Mouse (Mus musculus): ENCODE results near the gene Myo15b. TPM values are rescaled to one million over a fixed set of nuclear protein-coding genes. Genes with fewer than 3 reads are reported as not detected.
"Not testable (repeated sequence)": the region's sequence is repeated elsewhere in the genome, so short reads cannot be mapped to it uniquely, and the experiment has no call there.

Gene Myo15b
- polyA plus RNA-seq, 1 experiment from 2014 or later, result 0.10 TPM

DNA sequence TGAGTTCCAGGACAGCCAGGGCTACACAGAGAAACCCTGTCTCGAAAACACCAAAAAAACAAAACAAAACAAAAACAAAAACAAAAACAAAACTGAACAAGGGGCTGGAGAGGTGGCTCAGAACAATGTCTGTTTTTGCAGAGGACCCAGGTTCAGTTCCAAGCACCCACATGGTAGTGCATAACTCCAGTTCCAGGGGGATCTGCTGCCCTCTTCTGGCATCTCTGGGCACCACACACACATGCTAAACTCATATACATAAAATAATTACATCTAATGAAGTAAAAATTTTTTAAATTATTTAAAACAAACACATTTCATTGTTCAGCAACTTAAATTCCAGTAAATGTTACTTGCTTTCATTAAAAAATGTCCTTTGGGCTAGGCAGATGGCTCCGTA is 12.4 kb upstream of the Myo15b start:
- H3K9ac ChIP-seq, result no peak overlapping the region
- H3K27me3 ChIP-seq, result no peaks in the 10 kb centered on the region
- no peaks in the 10 kb centered on the region for H3K9me3 ChIP-seq
- H3K36me3 ChIP-seq, result no peaks in the 10 kb centered on the region
- no peak for ATAC-seq (ENCODE audit: low read depth)
- no peak overlapping the region for H3K27ac ChIP-seq (replicated peaks)
- no peak overlapping the region for H3K4me3 ChIP-seq
- 91% methylated on average over 2 of the region's 2 CpGs for WGBS
- H3K4me2 ChIP-seq, result no peak overlapping the region
- H3K4me1 ChIP-seq (replicated peaks), result no peaks in the 10 kb centered on the region

DNA sequence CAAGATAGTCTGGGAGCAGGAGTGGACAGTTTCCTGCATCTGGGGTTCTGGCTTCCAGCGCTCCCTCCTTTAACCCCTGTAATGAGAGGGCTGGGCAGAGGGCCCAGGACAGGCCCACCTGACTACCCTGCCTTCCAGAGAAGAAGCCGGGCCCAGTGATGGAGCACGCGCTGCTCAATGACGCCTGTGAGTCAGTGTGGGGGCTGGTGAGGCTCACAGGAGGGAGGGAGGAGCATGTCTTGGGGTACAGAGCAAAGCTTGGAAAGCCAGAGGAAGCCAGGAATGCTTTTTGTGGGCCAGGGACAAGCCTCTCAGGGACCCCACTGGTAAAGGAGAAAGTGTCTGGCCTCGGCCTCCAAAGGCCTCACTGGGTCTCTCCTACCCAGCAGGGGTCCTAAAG is 3.5 kb upstream of the Myo15b start:
- Histone ChIP-seq H3K9ac (no peak overlapping the region), H3K27ac (replicated peaks) (no peak overlapping the region), H3K36me3 (no peaks in the 10 kb centered on the region), H3K27me3 (peaks cover 35% of the 10 kb centered on the region), H3K4me1 (replicated peaks) (peaks cover 15% of the 10 kb centered on the region), H3K9me3 (no peaks in the 10 kb centered on the region), H3K4me2 (no peak overlapping the region), H3K4me3 (no peak overlapping the region)
- WGBS, result 83% methylated on average over 6 of the region's 6 CpGs
- no peak for ATAC-seq (ENCODE audit: low read depth)

DNA sequence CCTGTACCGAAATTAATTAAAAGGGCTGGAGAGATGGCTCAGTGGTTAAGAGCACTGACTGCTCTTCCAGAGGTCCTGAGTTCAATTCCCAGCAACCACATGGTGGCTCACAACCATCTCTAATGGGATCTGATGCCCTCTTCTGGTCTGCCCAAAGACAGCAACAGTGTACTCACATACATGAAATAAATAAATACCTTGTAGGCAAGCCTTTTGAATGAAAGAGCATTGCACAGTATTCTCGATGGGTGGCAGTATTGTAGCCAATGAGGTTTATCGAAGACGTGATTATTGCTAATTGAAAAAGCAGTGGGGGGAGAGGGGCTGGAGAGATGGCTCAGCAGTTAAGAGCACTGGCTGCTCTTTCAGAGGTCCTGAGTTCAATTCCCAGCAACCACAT is 1.1 kb upstream of the Myo15b start:
- H3K4me2 ChIP-seq; H3K9me3 ChIP-seq; H3K9ac ChIP-seq; H3K4me3 ChIP-seq; H3K27ac ChIP-seq (replicated peaks); ATAC-seq (ENCODE audit: low read depth); H3K36me3 ChIP-seq: not testable (repeated sequence)
- WGBS, result 92% methylated on average over 4 of the region's 4 CpGs
- peaks cover 19% of the 10 kb centered on the region for H3K4me1 ChIP-seq (replicated peaks)
- peaks cover 59% of the 10 kb centered on the region for H3K27me3 ChIP-seq

GRCm38 (mm10) chr11:115857936-115858335 is 270 bp upstream of the Myo15b start:
- Histone ChIP-seq H3K9me3 (no peaks in the 10 kb centered on the region), H3K4me1 (replicated peaks) (peaks cover 19% of the 10 kb centered on the region), H3K4me2 (peak overlapping the region; percentile 21; the same call in 1 of the 2 replicates), H3K9ac (no peak overlapping the region), H3K4me3 (no peak overlapping the region), H3K27ac (replicated peaks) (no peak overlapping the region), H3K36me3 (no peaks in the 10 kb centered on the region), H3K27me3 (peaks cover 62% of the 10 kb centered on the region)
- 43% methylated on average over 13 of the region's 13 CpGs for WGBS
- ATAC-seq (ENCODE audit: low read depth), result no peak

- Histone ChIP-seq H3K9me3 (no peaks in the 10 kb centered on the region), H3K4me1 (replicated peaks) (peaks cover 19% of the 10 kb centered on the region), H3K4me3 (peak overlapping the region; percentile 34), H3K36me3 (no peaks in the 10 kb centered on the region), H3K27me3 (peaks cover 67% of the 10 kb centered on the region), H3K27ac (replicated peaks) (no peak overlapping the region), H3K4me2 (peak overlapping the region; percentile 55), H3K9ac (0 out of 2 replicates have a peak overlapping the region, but pooled peaks have one; percentile 49)
- ATAC-seq (ENCODE audit: low read depth), result peak; percentile 86
- 1% methylated on average over 73 of the region's 75 CpGs for WGBS
Measured at GRCm38 (mm10) chr11:115859143-115859945, 1.1 kb downstream of the Myo15b start.

DNA sequence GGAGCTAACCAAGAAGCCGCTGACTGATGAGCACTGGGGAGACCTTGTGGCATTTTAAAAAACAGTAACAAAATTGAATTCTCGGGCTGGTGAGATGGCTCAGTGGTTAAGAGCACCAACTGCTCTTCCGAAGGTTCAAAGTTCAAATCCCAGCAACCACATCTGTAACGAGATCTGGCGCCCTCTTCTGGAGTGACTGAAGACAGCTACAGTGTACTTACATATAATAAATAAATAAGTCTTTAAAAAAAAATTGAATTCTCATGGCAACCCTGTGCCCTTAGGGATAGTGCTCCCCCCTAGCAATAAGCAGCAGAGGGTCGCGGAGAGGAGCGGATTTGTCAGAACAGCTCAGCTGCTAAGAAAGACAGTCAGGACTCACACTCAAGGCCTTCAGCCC is 5.7 kb downstream of the Myo15b start:
- no peak overlapping the region for H3K27ac ChIP-seq (replicated peaks)
- peaks cover 12% of the 10 kb centered on the region for H3K4me1 ChIP-seq (replicated peaks)
- H3K27me3 ChIP-seq, result peaks cover 40% of the 10 kb centered on the region
- H3K4me3 ChIP-seq, result no peak overlapping the region
- WGBS, result 88% methylated on average over 8 of the region's 8 CpGs
- H3K36me3 ChIP-seq, result no peaks in the 10 kb centered on the region
- H3K4me2 ChIP-seq, result no peak overlapping the region
- H3K9ac ChIP-seq, result no peak overlapping the region
- H3K9me3 ChIP-seq, result no peaks in the 10 kb centered on the region
- ATAC-seq (ENCODE audit: low read depth), result no peak

DNA sequence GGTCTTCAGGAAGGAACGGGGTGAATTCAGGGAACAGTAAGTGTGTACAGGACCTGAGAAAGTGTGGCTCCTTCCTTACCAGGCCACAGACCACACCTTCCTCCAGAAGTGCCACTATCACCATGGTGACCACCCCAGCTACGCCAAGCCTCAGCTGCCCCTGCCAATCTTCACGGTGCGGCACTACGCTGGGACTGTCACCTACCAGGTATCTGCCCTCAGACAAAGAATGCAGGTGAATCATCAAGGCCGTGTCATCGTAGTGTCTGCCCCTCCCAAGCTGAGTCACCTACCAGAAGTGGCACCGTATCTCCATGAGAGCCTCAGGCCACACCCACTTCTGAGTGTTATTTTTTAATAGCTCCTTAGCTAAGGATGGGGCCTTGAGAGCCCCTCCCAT is 11.2 kb downstream of the Myo15b start:
- ATAC-seq (ENCODE audit: low read depth), result no peak
- Histone ChIP-seq H3K36me3 (no peaks in the 10 kb centered on the region), H3K9me3 (no peaks in the 10 kb centered on the region), H3K4me3 (no peak overlapping the region), H3K27me3 (no peaks in the 10 kb centered on the region), H3K27ac (replicated peaks) (no peak overlapping the region), H3K4me1 (replicated peaks) (no peaks in the 10 kb centered on the region), H3K9ac (no peak overlapping the region), H3K4me2 (no peak overlapping the region)
- 91% methylated on average over 8 of the region's 8 CpGs for WGBS

GRCm38 (mm10) chr11:115872437-115872836 is 14.2 kb downstream of the Myo15b start:
- Histone ChIP-seq H3K36me3 (no peaks in the 10 kb centered on the region), H3K4me2 (no peak overlapping the region), H3K4me1 (replicated peaks) (no peaks in the 10 kb centered on the region), H3K9ac (no peak overlapping the region), H3K9me3 (no peaks in the 10 kb centered on the region), H3K27me3 (no peaks in the 10 kb centered on the region), H3K4me3 (no peak overlapping the region), H3K27ac (replicated peaks) (no peak overlapping the region)
- 75% methylated on average over 4 of the region's 4 CpGs for WGBS
- ATAC-seq (ENCODE audit: low read depth), result no peak

- Histone ChIP-seq H3K36me3 (no peaks in the 10 kb centered on the region), H3K9ac (no peak overlapping the region), H3K9me3 (no peaks in the 10 kb centered on the region), H3K4me1 (replicated peaks) (no peaks in the 10 kb centered on the region), H3K27me3 (no peaks in the 10 kb centered on the region), H3K27ac (replicated peaks) (no peak overlapping the region), H3K4me3 (no peak overlapping the region), H3K4me2 (no peak overlapping the region)
- WGBS, result 90% methylated on average over 3 of the region's 3 CpGs
- ATAC-seq (ENCODE audit: low read depth), result no peak
Measured at GRCm38 (mm10) chr11:115875935-115876334, 17.7 kb downstream of the Myo15b start.

DNA sequence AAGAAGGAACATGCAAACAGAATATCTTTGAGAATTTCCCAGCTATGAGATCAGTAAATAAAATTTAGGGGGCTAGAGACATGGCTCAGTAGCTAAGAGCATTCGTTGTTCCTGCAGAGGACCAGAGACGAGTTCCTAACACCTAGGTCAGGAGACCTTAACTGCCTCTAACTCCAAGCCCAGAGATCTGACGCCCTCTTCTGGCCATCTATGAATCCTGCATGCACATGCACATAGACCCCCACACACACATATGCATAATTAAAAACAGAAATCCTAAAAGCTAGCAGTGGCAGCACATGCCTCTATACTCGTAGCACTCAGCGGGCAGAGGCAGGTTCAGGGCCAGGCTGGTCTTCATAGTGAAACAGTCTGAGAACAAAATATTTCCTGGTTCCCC is 18.2 kb downstream of the Myo15b start:
- WGBS, result 86% methylated on average over 5 of the region's 5 CpGs
- H3K9ac ChIP-seq, result no peak overlapping the region
- H3K9me3 ChIP-seq, result no peaks in the 10 kb centered on the region
- no peak for ATAC-seq (ENCODE audit: low read depth)
- no peaks in the 10 kb centered on the region for H3K27me3 ChIP-seq
- no peaks in the 10 kb centered on the region for H3K36me3 ChIP-seq
- no peak overlapping the region for H3K4me3 ChIP-seq
- H3K4me1 ChIP-seq (replicated peaks), result no peaks in the 10 kb centered on the region
- H3K4me2 ChIP-seq, result no peak overlapping the region
- no peak overlapping the region for H3K27ac ChIP-seq (replicated peaks)

- H3K9me3 ChIP-seq, result no peaks in the 10 kb centered on the region
- WGBS, result 52% methylated on average over 6 of the region's 6 CpGs
- H3K9ac ChIP-seq, result no peak overlapping the region
- no peaks in the 10 kb centered on the region for H3K4me1 ChIP-seq (replicated peaks)
- H3K4me2 ChIP-seq, result no peak overlapping the region
- H3K27ac ChIP-seq (replicated peaks), result no peak overlapping the region
- ATAC-seq (ENCODE audit: low read depth), result no peak
- no peaks in the 10 kb centered on the region for H3K36me3 ChIP-seq
- no peak overlapping the region for H3K4me3 ChIP-seq
- H3K27me3 ChIP-seq, result peaks cover 8% of the 10 kb centered on the region; the same call in 1 of the 2 replicates
Measured at GRCm38 (mm10) chr11:115877174-115877755, 19.1 kb downstream of the Myo15b start.

DNA sequence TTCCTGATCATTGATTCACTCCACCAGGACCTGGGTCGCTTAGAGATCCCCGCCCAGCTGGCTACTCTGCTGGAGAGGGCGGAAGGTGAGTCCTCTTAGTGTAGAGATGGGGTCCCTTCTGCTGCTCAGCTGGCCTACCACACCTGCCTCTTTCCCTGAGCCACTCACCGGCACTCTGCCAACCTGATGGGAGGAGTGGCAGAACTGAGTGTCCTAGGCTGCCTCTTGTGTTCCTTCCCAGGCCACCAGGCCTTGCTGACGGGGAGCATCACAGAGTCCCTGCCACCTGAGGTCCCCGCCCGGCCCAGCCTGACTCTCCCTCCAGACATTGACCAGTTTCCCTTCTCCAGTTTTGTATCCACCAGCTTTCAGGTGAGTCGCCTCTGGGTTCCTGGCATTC is 19.9 kb downstream of the Myo15b start:
- 75% methylated on average over 8 of the region's 8 CpGs for WGBS
- no peak for ATAC-seq (ENCODE audit: low read depth)
- Histone ChIP-seq H3K27ac (replicated peaks) (no peak overlapping the region), H3K36me3 (no peaks in the 10 kb centered on the region), H3K9me3 (no peaks in the 10 kb centered on the region), H3K9ac (no peak overlapping the region), H3K27me3 (peaks cover 16% of the 10 kb centered on the region), H3K4me3 (no peak overlapping the region), H3K4me2 (no peak overlapping the region), H3K4me1 (replicated peaks) (peaks cover 2% of the 10 kb centered on the region; the same call in 1 of the 2 replicates)
